Mouse (Mus musculus): Measurements from ENCODE around the gene Zfp300. TPM values are rescaled to one million over a fixed set of nuclear protein-coding genes. Genes with fewer than 3 reads are reported as not detected.

The Zfp300 gene
- 2.3 and 2.4 TPM in 2 replicates for polyA plus RNA-seq (2015; fragmentation: Nextera tagmentation; extraction: Ambion mirVana)

GRCm38 (mm10) chrX:21088983-21089866 lies at the start of gene Zfp300:
Gene Zfp300 (minus strand): TSS chrX:21089527.
- 19% methylated on average over 27 of the region's 27 CpGs for WGBS

GRCm38 (mm10) chrX:21115520-21115919 lies 26.2 kb upstream of the Zfp300 start, which contains the start of gene Ssxa1:
Gene Ssxa1 (plus strand): TSS chrX:21115820.
- no peaks in the 10 kb centered on the region for H3K36me3 ChIP-seq
- no peaks in the 10 kb centered on the region for H3K27me3 ChIP-seq
- whole genome bisulfite sequencing: 85% methylated on average over 4 of the region's 4 CpGs
- ATAC-seq (ENCODE audit: low FRiP score, low read depth): no peak
- no peaks in the 10 kb centered on the region for H3K4me1 ChIP-seq
- no peak within 1 kb of the TSS for H3K4me3 ChIP-seq
- H3K4me2 ChIP-seq (replicated peaks): no peak within 1 kb of the TSS
- no peaks in the 10 kb centered on the region for H3K9me3 ChIP-seq
- no peak within 1 kb of the TSS for H3K27ac ChIP-seq
- H3K9ac ChIP-seq: no peak within 1 kb of the TSS

More at GRCm38 (mm10) chrX:21088983-21089866, at the start of gene Zfp300:
- Histone ChIP-seq H3K4me3 (peak within 1 kb of the TSS; percentile 46), H3K27me3 (no peaks in the 10 kb centered on the region), H3K36me3 (no peaks in the 10 kb centered on the region), H3K9ac (peak within 1 kb of the TSS; percentile 59), H3K4me2 (replicated peaks) (peak within 1 kb of the TSS; percentile 60), H3K27ac (peak within 1 kb of the TSS; percentile 55; the same call in 1 of the 2 replicates), H3K4me1 (no peaks in the 10 kb centered on the region), H3K9me3 (no peaks in the 10 kb centered on the region)
- peak; percentile 92 for ATAC-seq (ENCODE audit: low FRiP score, low read depth)

- Histone ChIP-seq H3K4me1 (no peaks in the 10 kb centered on the region), H3K4me2 (replicated peaks) (peak overlapping the region; percentile 60), H3K4me3 (peak overlapping the region; percentile 46), H3K9ac (no peak overlapping the region), H3K36me3 (no peaks in the 10 kb centered on the region), H3K9me3 (no peaks in the 10 kb centered on the region), H3K27me3 (no peaks in the 10 kb centered on the region), H3K27ac (no peak overlapping the region)
- 0 out of 2 replicates have a peak, but pooled peaks have one; percentile 19 for ATAC-seq (ENCODE audit: low FRiP score, low read depth)
- 54% methylated on average over 7 of the region's 7 CpGs for WGBS
These were observed 526 bp upstream of the Zfp300 start for GRCm38 (mm10) chrX:21089867-21090239.

- Histone ChIP-seq H3K9ac (peak overlapping the region; percentile 59; the same call in 1 of the 2 replicates), H3K9me3 (no peaks in the 10 kb centered on the region), H3K36me3 (peaks cover 2% of the 10 kb centered on the region; the same call in 1 of the 2 replicates), H3K4me3 (peak overlapping the region; percentile 46), H3K4me1 (no peaks in the 10 kb centered on the region), H3K27me3 (no peaks in the 10 kb centered on the region), H3K4me2 (replicated peaks) (peak overlapping the region; percentile 60), H3K27ac (no peak overlapping the region)
- no peak for ATAC-seq (ENCODE audit: low FRiP score, low read depth)
- 23% methylated on average over 6 of the region's 6 CpGs for WGBS
These were observed 713 bp downstream of the Zfp300 start for GRCm38 (mm10) chrX:21088645-21088982.

GRCm38 (mm10) chrX:21068106-21068505 lies 21.2 kb downstream of the Zfp300 start, which contains the start of gene Spaca5:
Gene Spaca5 (plus strand): TSS chrX:21068406.
- Histone ChIP-seq H3K4me1 (no peaks in the 10 kb centered on the region), H3K9me3 (no peaks in the 10 kb centered on the region), H3K36me3 (no peaks in the 10 kb centered on the region), H3K27ac (no peak within 1 kb of the TSS), H3K4me3 (no peak within 1 kb of the TSS), H3K4me2 (replicated peaks) (no peak within 1 kb of the TSS), H3K27me3 (no peaks in the 10 kb centered on the region), H3K9ac (no peak within 1 kb of the TSS)
- ATAC-seq (ENCODE audit: low FRiP score, low read depth): no peak

- H3K27ac ChIP-seq: no peak overlapping the region
- 63% methylated on average over 3 of the region's 3 CpGs for WGBS
- peak overlapping the region; percentile 53 for H3K4me2 ChIP-seq (replicated peaks)
- no peaks in the 10 kb centered on the region for H3K9me3 ChIP-seq
- no peak overlapping the region for H3K9ac ChIP-seq
- no peak for ATAC-seq (ENCODE audit: low FRiP score, low read depth)
- H3K4me1 ChIP-seq: no peaks in the 10 kb centered on the region
- H3K27me3 ChIP-seq: no peaks in the 10 kb centered on the region
- peak overlapping the region; percentile 51 for H3K4me3 ChIP-seq
- H3K36me3 ChIP-seq: no peaks in the 10 kb centered on the region
These were observed 26.8 kb downstream of the Zfp300 start for GRCm38 (mm10) chrX:21062544-21062890.

- Histone ChIP-seq H3K9ac (peak within 1 kb of the TSS; percentile 63), H3K27me3 (no peaks in the 10 kb centered on the region), H3K4me2 (replicated peaks) (peak within 1 kb of the TSS; percentile 59), H3K27ac (no peak within 1 kb of the TSS), H3K4me3 (peak within 1 kb of the TSS; percentile 51), H3K36me3 (no peaks in the 10 kb centered on the region), H3K9me3 (no peaks in the 10 kb centered on the region), H3K4me1 (no peaks in the 10 kb centered on the region)
- ATAC-seq (ENCODE audit: low FRiP score, low read depth): peak; percentile 94
- WGBS: 21% methylated on average over 25 of the region's 25 CpGs
These were observed 27.3 kb downstream of the Zfp300 start, which contains the start of gene Zfp182 for GRCm38 (mm10) chrX:21061866-21062543. Gene Zfp182 (minus strand): TSS chrX:21062316.

GRCm38 (mm10) chrX:21061460-21061859 lies 27.9 kb downstream of the Zfp300 start:
- H3K4me3 ChIP-seq: peak overlapping the region; percentile 51
- ATAC-seq (ENCODE audit: low FRiP score, low read depth): peak; percentile 69; the same call in 1 of the 2 replicates
- H3K27me3 ChIP-seq: no peaks in the 10 kb centered on the region
- H3K9me3 ChIP-seq: no peaks in the 10 kb centered on the region
- no peak overlapping the region for H3K27ac ChIP-seq
- peak overlapping the region; percentile 59 for H3K4me2 ChIP-seq (replicated peaks)
- H3K4me1 ChIP-seq: no peaks in the 10 kb centered on the region
- peak overlapping the region; percentile 63 for H3K9ac ChIP-seq
- no peaks in the 10 kb centered on the region for H3K36me3 ChIP-seq
- WGBS: 18% methylated on average over 9 of the region's 9 CpGs

Other genes with a start within 250 kb of the Zfp300 start
- gene Timp1, start 219.4 kb downstream of the Zfp300 start, polyA plus RNA-seq (2015; fragmentation: Nextera tagmentation; extraction: Ambion mirVana): 23.5 and 23.7 TPM in 2 replicates
- 0.19 and 0.28 TPM in 2 replicates for gene Syn1, start 168.5 kb downstream of the Zfp300 start, polyA plus RNA-seq (2015; fragmentation: Nextera tagmentation; extraction: Ambion mirVana)
- 4.5 and 5.7 TPM in 2 replicates for gene Cfp, start 158.0 kb downstream of the Zfp300 start, polyA plus RNA-seq (2015; fragmentation: Nextera tagmentation; extraction: Ambion mirVana)
- 17.6 and 17.7 TPM in 2 replicates for gene Elk1, start 138.9 kb downstream of the Zfp300 start, polyA plus RNA-seq (2015; fragmentation: Nextera tagmentation; extraction: Ambion mirVana)
- 46.7 and 53.2 TPM in 2 replicates for gene Uxt, start 127.5 kb downstream of the Zfp300 start, polyA plus RNA-seq (2015; fragmentation: Nextera tagmentation; extraction: Ambion mirVana)
- gene Zfp182, start 27.2 kb downstream of the Zfp300 start, polyA plus RNA-seq (2015; fragmentation: Nextera tagmentation; extraction: Ambion mirVana): 5.3 and 6.1 TPM in 2 replicates
- gene Spaca5, start 21.1 kb downstream of the Zfp300 start, polyA plus RNA-seq (2015; fragmentation: Nextera tagmentation; extraction: Ambion mirVana): not detected in 2 replicates
- gene Ssxa1, start 26.3 kb upstream of the Zfp300 start, polyA plus RNA-seq (2015; fragmentation: Nextera tagmentation; extraction: Ambion mirVana): not detected in 2 replicates
- not detected in 2 replicates for gene Gm21876, start 86.1 kb upstream of the Zfp300 start, polyA plus RNA-seq (2015; fragmentation: Nextera tagmentation; extraction: Ambion mirVana)